Mouse (Mus musculus) embryonic facial prominence, embryonic 13.5 days (tissue): ENCODE results near the gene Drp2. TPM values are rescaled to one million over a fixed set of nuclear protein-coding genes. Genes with fewer than 3 reads are reported as not detected.

Source experiments
- ATAC-seq: fragments of 200-750 bp; cut with Nextera tagmentation; 2 replicates; pipeline ENCODE4 v1.8.0; 2017; ENCODE audit warnings: low read depth; ENCODE audit not compliant: insufficient number of reproducible peaks, insufficient read depth, low FRiP score, low TSS enrichment
- H3K27ac ChIP-seq: fragments of 300-500 bp; sonication (generic); 2 replicates; pipeline ENCODE4 v1.5.1; 2015; ENCODE audit warnings: moderate library complexity, mild to moderate bottlenecking, inconsistent platforms
- H3K27me3 ChIP-seq: fragments of 300-500 bp; sonication (generic); 2 replicates; pipeline ENCODE4 v1.6.1; 2015; ENCODE audit warnings: mild to moderate bottlenecking, inconsistent platforms
- H3K36me3 ChIP-seq: fragments of 300-500 bp; sonication (generic); 2 replicates; pipeline ENCODE4 v1.6.1; 2015; ENCODE audit warnings: mild to moderate bottlenecking, inconsistent platforms
- H3K4me1 ChIP-seq: fragments of 300-500 bp; sonication (generic); 2 replicates; pipeline ENCODE4 v1.6.1; 2015; ENCODE audit warnings: inconsistent platforms
- H3K4me2 ChIP-seq: fragments of 300-500 bp; sonication (generic); 2 replicates; pipeline ENCODE4 v1.6.1; 2015; ENCODE audit warnings: moderate library complexity, mild to moderate bottlenecking, inconsistent platforms
- H3K4me3 ChIP-seq: fragments of 300-500 bp; sonication (generic); 2 replicates; pipeline ENCODE4 v1.5.1; 2015; ENCODE audit warnings: mild to moderate bottlenecking, inconsistent platforms
- H3K9ac ChIP-seq: fragments of 300-500 bp; sonication (generic); 2 replicates; pipeline ENCODE4 v1.6.1; 2015; ENCODE audit warnings: mild to moderate bottlenecking, inconsistent platforms
- H3K9me3 ChIP-seq: fragments of 300-500 bp; sonication (generic); 2 replicates; pipeline ENCODE4 v1.6.1; 2016; ENCODE audit warnings: inconsistent platforms
- WGBS: fragments of 180-500 bp; shearing (Covaris S2); methylation state at CpG from one replicate; pipeline ENCODE4 v1.1.7; 2015; ENCODE audit warnings: mixed read lengths; 5-methylcytosine and 5-hydroxymethylcytosine counted together
- polyA plus RNA-seq: library from polyadenylated mRNA; unstranded; fragments of >200 nt; fragmentation: Nextera tagmentation; extraction: Ambion mirVana; gene quantifications from 2 replicates; pipeline ENCODE4 v1.2.1, GENCODE M21; 2015

The Drp2 gene
- polyA plus RNA-seq = 4.1 and 5.4 TPM in 2 replicates

DNA sequence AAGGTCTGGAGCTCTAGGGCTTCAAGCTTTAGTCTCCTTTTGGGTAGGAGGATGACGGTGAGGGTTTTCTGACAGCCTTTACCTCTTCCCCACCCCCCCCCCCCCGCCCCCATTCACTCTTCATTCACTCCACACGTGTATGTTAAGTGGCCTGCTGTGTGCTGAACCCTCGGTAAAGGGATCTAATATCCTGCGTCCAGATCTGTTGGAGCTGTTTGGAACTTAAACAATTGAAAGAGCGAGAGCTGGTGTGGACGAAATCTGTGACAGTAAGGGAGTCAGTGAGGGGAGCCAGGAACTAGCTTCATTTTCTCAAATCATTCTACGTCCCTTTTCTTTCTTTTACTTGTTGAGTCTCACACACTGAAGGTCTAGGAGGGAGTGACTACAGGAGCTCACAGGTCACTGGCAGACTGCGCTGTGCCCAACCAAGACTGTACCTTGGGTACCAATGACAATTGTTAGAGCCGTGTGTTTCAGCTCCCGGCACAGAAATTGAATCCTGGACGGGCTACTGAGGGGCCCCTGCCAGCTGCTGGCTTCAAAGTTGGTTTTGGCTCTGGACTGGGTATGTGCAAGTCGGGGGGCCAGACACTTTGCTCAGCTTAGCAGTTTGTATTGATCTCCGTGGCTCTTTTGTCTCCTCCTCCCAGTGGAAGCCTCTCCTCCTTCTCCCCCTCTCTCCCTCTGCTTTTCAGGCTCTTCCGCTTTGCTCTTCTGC is at the start of gene Drp2:
Gene Drp2 (plus strand): TSS at position 689 of the 721 bp plus-strand sequence.
- peak within 1 kb of the TSS; percentile 62 for H3K27ac ChIP-seq
- no peaks in the 10 kb centered on the region for H3K9me3 ChIP-seq
- peak within 1 kb of the TSS; percentile 61 for H3K9ac ChIP-seq
- 0 out of 2 replicates have a peak, but pooled peaks cover 5% of the 10 kb centered on the region for H3K4me1 ChIP-seq
- 29% methylated on average over 15 of the region's 15 CpGs for WGBS
- H3K27me3 ChIP-seq = peaks cover 17% of the 10 kb centered on the region
- ATAC-seq = no peak
- peak within 1 kb of the TSS; percentile 42 for H3K4me3 ChIP-seq
- peak within 1 kb of the TSS; percentile 58 for H3K4me2 ChIP-seq
- no peaks in the 10 kb centered on the region for H3K36me3 ChIP-seq

DNA sequence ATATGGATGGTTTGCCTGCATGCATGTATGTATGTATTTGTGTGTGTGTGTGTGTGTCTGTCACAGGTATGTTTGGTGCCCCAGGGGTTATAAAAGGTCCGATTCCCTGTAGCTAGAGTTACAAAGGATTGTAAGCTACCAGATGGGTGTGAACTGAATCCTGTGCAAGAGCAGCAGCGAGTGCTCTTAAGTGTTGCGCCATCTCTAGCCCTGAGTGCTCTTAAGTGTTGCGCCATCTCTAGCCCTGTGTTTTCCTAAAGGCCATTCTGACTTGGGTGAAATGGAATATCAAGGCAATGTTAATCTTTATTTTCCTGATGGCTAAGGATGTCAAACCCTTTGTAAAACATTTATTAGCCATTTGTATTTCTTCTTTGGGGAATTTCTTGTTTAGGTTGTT is 45.0 kb upstream of the Drp2 start:
- ATAC-seq = no peak
- 81% methylated on average over 4 of the region's 4 CpGs for WGBS
- Histone ChIP-seq H3K4me1 (no peaks in the 10 kb centered on the region), H3K27ac (no peak overlapping the region), H3K4me2 (no peak overlapping the region), H3K36me3 (no peaks in the 10 kb centered on the region), H3K9me3 (no peaks in the 10 kb centered on the region), H3K4me3 (no peak overlapping the region), H3K9ac (no peak overlapping the region), H3K27me3 (no peaks in the 10 kb centered on the region)

DNA sequence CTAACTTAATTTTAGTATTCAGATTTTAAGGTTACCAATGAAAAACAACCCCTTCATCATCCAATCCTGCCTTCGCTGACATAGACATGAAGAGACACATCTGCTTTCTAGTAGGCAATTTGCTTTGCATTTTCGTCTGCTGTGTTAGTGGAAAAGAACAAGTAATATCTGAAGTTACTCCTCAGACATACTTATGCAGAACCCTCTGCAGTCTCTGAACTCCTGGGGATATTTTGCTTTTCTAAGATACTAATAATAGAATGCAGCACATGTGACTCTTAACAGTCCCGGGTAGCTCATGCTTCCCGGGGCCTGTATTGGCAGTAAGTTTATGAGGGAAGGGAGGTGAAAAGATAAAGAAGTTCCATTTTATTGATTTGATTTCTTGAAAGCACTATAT is 42.2 kb upstream of the Drp2 start:
- Histone ChIP-seq H3K4me3 (no peak overlapping the region), H3K36me3 (no peaks in the 10 kb centered on the region), H3K4me2 (no peak overlapping the region), H3K27ac (no peak overlapping the region), H3K4me1 (no peaks in the 10 kb centered on the region), H3K9ac (no peak overlapping the region), H3K27me3 (no peaks in the 10 kb centered on the region), H3K9me3 (no peaks in the 10 kb centered on the region)
- 79% methylated on average over 4 of the region's 4 CpGs for WGBS
- ATAC-seq = no peak

DNA sequence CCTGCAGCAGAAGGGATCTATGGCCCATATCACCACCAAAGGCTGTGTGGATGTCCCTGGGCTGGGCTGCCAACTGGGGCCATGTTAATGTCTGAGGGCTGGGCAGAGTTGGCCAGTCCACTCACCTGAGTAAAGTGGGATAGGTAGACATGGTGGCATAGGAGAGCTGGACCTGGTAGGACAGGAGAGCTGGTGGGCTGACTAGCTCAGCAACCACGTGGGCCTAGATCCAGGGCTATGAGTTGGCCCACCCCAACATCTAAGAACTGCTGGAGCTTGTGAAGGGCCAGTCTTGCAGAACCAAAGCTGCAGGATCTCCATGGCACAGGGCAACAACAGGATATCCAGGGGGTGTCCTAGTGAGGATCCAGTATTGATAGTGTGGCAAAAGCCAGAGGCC is 38.9 kb upstream of the Drp2 start:
- H3K4me1 ChIP-seq = no peaks in the 10 kb centered on the region
- no peak for ATAC-seq
- H3K9ac ChIP-seq = no peak overlapping the region
- no peak overlapping the region for H3K4me2 ChIP-seq
- no peak overlapping the region for H3K27ac ChIP-seq
- H3K36me3 ChIP-seq = no peaks in the 10 kb centered on the region
- WGBS = 68% methylated on average over 1 of the region's 1 CpGs
- no peaks in the 10 kb centered on the region for H3K9me3 ChIP-seq
- no peak overlapping the region for H3K4me3 ChIP-seq
- no peaks in the 10 kb centered on the region for H3K27me3 ChIP-seq

DNA sequence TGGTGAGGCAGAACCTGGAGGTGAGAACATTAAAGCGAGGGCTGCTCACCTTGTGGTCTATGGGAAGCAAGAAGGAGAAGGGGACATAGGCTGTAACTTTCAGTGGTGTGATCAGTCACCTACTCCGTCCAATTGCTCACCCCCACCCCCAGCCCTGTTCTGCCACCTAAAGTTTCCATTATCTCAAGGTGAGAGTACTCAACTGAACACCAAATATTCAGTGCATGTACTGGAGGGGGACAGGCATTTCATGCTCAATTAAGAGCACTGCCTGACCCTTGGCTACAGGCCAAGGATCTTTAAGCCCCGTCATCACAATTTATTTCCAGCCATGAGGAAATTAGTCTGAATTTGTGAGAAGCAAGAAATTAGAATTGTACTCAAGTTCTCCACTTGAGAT is 37.8 kb upstream of the Drp2 start:
- Histone ChIP-seq H3K4me3 (no peak overlapping the region), H3K9me3 (no peaks in the 10 kb centered on the region), H3K9ac (no peak overlapping the region), H3K4me1 (no peaks in the 10 kb centered on the region), H3K27me3 (no peaks in the 10 kb centered on the region), H3K27ac (no peak overlapping the region), H3K4me2 (no peak overlapping the region), H3K36me3 (no peaks in the 10 kb centered on the region)
- 82% methylated on average over 3 of the region's 3 CpGs for WGBS
- ATAC-seq = no peak

DNA sequence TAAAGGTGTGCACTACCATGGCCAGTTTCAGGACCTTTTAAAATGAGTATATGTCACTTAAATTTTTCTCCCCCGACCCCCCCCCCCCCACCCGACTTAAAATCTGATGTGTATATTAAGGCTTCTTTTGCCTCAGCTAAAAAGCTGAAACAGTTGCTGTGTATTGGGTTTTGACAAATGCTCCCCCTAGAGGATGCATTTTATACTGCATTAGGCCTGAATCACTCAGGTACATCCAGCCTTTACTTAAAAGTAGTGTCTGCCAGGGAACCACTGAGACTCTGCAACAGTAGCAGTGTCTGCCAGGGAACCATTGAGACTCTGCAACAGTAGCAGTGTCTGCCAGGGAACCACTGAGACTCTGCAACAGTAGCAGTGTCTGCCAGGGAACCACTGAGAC is 33.1 kb upstream of the Drp2 start:
- Histone ChIP-seq H3K36me3 (no peaks in the 10 kb centered on the region), H3K4me1 (no peaks in the 10 kb centered on the region), H3K27ac (no peak overlapping the region), H3K4me3 (no peak overlapping the region), H3K27me3 (no peaks in the 10 kb centered on the region), H3K9ac (no peak overlapping the region), H3K4me2 (no peak overlapping the region), H3K9me3 (no peaks in the 10 kb centered on the region)
- no peak for ATAC-seq
- WGBS = 15% methylated on average over 2 of the region's 2 CpGs

DNA sequence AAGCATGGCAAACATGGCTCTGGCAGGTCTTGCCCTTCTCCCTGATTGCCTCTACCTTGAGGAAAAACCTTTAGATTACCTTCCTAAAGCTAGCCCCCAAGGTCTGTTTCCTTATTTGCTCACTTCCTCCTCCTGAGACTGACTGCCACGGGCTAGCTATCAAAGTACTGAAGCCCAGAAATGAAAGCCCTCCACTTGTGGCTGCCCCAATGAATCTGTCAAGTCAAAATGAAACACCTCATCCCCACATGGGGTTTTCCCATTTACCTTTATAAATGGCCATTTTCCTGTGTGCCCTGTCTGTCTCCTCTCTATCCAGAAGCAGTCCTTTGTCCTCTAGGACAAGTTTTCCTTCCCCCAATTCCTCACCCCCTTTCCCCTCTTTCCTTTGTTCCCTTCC is 30.2 kb upstream of the Drp2 start:
- WGBS = 67% methylated on average over 1 of the region's 1 CpGs
- ATAC-seq = no peak
- Histone ChIP-seq H3K9me3 (no peaks in the 10 kb centered on the region), H3K9ac (no peak overlapping the region), H3K4me3 (no peak overlapping the region), H3K27me3 (no peaks in the 10 kb centered on the region), H3K27ac (no peak overlapping the region), H3K36me3 (no peaks in the 10 kb centered on the region), H3K4me2 (no peak overlapping the region), H3K4me1 (no peaks in the 10 kb centered on the region)

DNA sequence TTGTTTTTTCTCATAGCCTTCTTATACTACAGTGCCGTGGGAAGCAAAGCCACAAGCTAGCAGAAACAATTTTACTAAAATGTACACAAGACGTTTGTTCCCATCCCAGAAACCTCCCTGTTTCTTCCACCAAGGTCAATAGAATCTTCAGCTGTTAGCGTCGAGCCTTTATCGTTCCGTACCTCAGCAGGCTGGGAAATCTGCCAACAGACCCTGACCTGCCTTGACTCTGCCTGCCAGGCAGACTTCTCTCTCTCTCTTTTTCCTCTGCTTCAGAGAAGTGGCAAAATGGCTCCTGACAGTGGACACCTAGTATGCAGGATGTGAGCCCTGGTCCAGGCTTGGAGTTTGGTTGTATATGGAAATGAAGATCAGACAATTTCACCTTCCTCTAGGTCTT is 19.5 kb upstream of the Drp2 start:
- H3K4me2 ChIP-seq = no peak overlapping the region
- H3K9ac ChIP-seq = no peak overlapping the region
- no peaks in the 10 kb centered on the region for H3K36me3 ChIP-seq
- WGBS = 85% methylated on average over 6 of the region's 6 CpGs
- H3K27ac ChIP-seq = no peak overlapping the region
- no peaks in the 10 kb centered on the region for H3K9me3 ChIP-seq
- no peak overlapping the region for H3K4me3 ChIP-seq
- ATAC-seq = no peak
- H3K27me3 ChIP-seq = 0 out of 2 replicates have a peak, but pooled peaks cover 5% of the 10 kb centered on the region
- no peaks in the 10 kb centered on the region for H3K4me1 ChIP-seq

DNA sequence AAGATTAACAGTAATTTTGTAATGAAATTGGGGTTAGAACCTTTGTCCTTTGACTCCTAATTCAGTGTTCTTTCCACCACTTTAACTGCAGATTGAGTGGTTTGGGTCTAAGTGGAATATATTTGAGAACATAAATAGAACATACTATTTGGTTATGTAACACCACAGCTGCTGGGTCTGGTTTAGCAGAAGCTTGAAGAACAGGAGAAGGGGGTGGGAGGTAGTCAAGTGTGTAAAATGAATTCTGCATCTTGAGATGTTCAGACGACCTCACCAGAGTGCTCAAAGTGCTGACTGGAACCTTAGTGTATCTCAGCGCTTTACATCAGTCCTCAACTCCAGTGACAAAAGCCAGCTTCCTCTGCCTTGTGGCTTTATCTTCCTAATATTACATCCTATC is 5.4 kb upstream of the Drp2 start:
- Histone ChIP-seq H3K4me1 (no peaks in the 10 kb centered on the region), H3K27ac (no peak overlapping the region), H3K36me3 (no peaks in the 10 kb centered on the region), H3K4me3 (no peak overlapping the region), H3K9me3 (no peaks in the 10 kb centered on the region), H3K27me3 (peaks cover 3% of the 10 kb centered on the region), H3K4me2 (no peak overlapping the region), H3K9ac (no peak overlapping the region)
- no peak for ATAC-seq
- WGBS = 63% methylated on average over 2 of the region's 2 CpGs

DNA sequence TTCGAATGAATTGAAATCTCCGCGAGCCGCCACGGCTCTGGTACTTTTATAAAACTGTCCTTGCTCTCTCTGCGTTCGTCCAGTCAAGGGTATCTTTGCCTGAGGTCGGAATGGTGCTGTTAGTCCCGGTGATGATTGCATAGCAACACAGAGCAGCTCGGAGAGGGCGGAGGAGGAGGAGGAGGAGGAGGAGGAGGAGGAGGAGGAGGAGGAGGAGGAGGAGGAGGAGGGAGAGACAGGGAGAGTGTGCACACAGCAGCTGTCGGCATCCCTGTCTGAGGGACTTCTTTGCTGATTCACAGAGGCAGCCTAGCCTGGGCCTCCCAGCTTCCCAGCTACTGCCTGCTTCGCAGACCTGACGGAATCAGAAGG is 219 bp downstream of the Drp2 start:
- no peak for ATAC-seq
- peak overlapping the region; percentile 61 for H3K9ac ChIP-seq
- peaks cover 22% of the 10 kb centered on the region for H3K27me3 ChIP-seq
- peak overlapping the region; percentile 58 for H3K4me2 ChIP-seq
- no peaks in the 10 kb centered on the region for H3K9me3 ChIP-seq
- H3K4me1 ChIP-seq = 0 out of 2 replicates have a peak, but pooled peaks cover 5% of the 10 kb centered on the region
- H3K4me3 ChIP-seq = peak overlapping the region; percentile 42
- H3K27ac ChIP-seq = peak overlapping the region; percentile 62; the same call in 1 of the 2 replicates
- WGBS = 29% methylated on average over 12 of the region's 14 CpGs
- H3K36me3 ChIP-seq = no peaks in the 10 kb centered on the region

DNA sequence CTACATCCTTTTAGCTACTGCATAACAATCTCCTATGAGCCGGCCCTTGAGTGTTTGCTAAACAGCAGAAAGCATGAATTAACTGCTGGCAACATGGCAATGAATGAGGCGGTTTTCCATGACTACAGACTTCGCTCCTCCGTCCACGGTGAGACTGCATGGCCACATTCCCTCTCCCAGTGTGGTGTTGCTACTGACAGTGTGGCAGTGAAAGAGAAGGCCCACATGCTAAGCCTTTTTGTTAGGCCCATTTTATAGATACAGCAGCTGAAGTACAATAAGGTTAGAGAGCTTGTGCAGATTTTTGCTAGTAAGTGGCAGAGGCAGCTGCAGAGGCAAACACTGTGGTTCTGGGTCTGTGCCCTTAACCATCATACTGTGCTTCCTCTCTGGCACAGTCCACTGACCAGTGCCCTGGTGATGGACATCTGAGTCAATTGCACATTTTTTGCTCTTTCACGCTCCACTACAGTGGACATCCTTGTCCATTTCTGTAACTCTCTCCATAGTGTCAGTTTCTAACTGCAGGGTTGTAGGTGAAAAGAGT is 5.1 kb downstream of the Drp2 start:
- Histone ChIP-seq H3K36me3 (no peaks in the 10 kb centered on the region), H3K9me3 (no peaks in the 10 kb centered on the region; the same call in 1 of the 2 replicates), H3K4me3 (no peak overlapping the region), H3K4me1 (0 out of 2 replicates have a peak, but pooled peaks cover 5% of the 10 kb centered on the region), H3K27ac (no peak overlapping the region), H3K27me3 (peaks cover 17% of the 10 kb centered on the region), H3K9ac (no peak overlapping the region), H3K4me2 (no peak overlapping the region)
- 92% methylated on average over 6 of the region's 6 CpGs for WGBS
- ATAC-seq = no peak

DNA sequence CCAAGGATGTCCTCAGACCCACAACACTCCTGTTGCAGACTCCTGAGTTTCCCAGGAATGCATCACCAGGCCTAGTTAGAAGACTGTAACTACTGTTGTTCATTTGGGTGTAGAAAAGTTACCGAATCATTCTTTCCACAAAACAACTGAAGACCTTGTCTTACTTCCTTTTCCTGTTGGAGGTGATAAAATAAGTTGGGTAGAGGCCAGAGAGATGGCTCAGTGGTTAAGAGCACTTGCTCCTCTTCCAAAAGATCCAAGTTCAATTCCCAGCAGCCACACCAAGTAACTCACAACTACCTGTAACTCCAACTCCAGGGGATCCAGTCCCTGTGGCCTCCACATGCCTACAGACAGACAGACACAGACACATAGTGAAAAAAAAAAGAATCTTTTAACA is 7.7 kb downstream of the Drp2 start:
- Histone ChIP-seq H3K4me2 (no peak overlapping the region), H3K4me3 (no peak overlapping the region), H3K9ac (no peak overlapping the region), H3K36me3 (no peaks in the 10 kb centered on the region), H3K27ac (no peak overlapping the region), H3K4me1 (no peaks in the 10 kb centered on the region), H3K27me3 (peaks cover 9% of the 10 kb centered on the region), H3K9me3 (no peaks in the 10 kb centered on the region; the same call in 1 of the 2 replicates)
- WGBS = 96% methylated on average over 1 of the region's 1 CpGs
- no peak for ATAC-seq
